Mouse (Mus musculus): ENCODE data around the gene Rhd.

Rhd gene

GRCm38 (mm10) chr4:134856501-134856900 is 7.8 kb upstream of the Rhd start:
- intact Hi-C loops (cut with DNase I): no loop called here

DNA sequence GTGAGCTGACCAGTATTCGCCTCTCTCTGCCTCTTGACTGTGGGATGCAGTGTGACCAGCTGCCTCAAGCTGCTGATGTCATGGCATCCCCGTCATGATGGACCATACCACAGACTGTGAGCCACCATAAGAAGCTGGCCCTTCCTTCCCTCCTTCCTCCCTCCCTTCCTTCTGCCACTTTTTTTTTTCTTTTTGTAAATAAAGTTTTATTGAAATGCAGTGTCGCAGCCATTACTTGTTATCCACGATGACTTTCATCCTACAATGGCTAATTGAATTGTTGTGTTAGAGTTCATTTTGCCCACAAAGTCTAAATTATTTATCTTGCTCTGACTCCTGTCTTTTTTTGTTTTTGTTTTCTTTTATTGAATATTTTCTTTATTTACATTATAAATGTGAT is 5.8 kb upstream of the Rhd start:
- intact Hi-C loops (cut with DNase I): no loop called here

DNA sequence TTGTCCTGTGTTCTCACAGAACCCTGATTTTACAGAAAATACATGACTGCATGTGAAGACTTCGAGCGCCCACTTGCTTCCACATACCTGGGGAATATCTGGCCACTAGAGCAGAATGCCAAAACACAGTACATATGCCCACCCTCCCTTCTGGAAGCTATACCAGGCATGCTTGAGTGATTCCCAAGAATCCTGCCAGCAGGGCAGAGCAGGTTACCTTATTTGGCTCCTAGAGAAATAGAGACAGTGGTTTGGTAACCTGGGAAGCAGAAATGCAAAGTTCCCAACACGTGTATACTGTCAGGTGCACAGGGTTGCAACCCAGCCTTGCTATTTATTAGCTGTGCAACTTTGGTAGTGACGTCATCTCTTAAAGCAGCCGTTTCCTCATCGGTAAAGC is 2.5 kb upstream of the Rhd start:
- intact Hi-C loops (cut with DNase I): no loop called here

DNA sequence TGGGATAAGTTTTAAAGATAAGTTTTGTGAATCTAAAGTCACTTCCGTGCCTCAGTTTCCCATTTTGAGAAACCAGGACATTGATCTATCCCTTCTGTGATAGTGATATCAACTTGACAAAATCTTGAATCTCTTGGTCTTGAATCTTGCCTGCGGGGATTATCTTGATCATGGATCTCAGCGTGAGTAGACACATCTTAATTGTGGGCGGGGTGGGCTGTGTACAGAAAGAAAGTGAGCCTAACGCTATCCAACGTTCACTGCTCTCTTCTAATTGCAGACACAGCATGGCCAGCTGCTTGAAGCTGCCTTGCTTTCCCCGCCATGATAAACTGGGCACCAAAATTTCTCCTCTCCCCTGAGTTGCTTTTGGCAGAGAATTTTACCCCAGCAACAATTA is 1.3 kb upstream of the Rhd start:
- intact Hi-C loops (cut with DNase I): no loop called here

GRCm38 (mm10) chr4:134865340-134865739 is 1.0 kb downstream of the Rhd start:
- intact Hi-C loops (cut with DNase I): no loop called here

GRCm38 (mm10) chr4:134865789-134866188 is 1.5 kb downstream of the Rhd start:
- intact Hi-C loops (cut with DNase I): no loop called here

DNA sequence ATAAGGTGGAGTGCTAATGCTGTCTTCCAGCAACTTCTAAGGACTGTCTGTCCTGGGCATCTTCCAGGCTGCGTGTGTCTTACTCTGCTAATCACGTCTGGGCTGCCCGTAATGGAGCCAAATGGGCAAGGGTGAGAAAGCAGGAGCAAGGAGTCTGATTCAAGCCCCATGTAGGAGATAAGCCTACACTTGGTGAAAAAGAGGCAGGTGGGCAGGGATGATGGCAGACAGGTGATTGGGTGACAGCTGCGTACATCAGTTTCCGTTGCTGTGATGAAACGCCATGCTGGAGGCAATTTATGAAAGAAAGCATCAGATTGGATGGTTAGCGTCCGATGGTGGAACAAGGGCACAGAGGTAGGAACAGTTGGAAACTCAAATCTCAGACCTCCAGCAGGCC is 2.9 kb downstream of the Rhd start:
- intact Hi-C loops (cut with DNase I): no loop called here

DNA sequence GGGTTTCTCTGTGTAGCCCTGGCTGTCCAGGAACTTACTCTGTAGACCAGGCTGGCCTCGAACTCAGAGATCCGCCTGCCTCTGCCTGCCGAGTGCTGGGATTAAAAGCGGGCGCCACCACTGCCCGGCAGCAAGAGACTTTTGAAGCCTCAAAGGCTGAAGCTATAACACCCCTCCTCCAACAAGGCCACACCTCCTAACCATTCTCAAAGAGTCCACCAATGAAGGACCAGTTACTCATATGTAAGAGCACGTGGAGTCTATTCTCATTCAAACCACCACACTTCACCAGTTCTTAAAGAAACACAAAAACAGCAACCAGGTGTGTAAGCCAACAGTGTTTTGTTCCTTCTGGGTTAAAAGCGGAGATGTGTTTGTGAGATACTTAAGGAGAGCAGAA is 3.3 kb downstream of the Rhd start:
- intact Hi-C loops (cut with DNase I): no loop called here

DNA sequence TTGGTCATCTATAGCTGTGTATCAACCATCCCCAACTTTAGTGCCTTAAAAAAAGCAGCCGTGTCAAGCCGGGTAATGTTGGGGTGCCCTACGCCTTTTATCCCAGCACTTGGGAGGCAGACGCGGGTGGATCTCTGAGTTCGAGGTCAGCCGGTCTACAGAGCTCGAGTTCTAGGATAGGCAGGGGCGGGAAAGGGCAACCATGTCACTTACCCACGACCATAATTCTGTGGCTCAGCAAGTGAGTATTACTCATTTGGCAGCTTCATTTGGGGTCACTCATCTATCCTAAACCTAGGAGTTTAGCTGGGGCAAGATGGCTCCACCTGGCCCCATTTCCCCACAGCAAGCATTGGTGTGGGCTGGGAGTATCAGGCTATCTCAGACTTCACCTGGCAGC is 3.7 kb downstream of the Rhd start:
- intact Hi-C loops (cut with DNase I): no loop called here

DNA sequence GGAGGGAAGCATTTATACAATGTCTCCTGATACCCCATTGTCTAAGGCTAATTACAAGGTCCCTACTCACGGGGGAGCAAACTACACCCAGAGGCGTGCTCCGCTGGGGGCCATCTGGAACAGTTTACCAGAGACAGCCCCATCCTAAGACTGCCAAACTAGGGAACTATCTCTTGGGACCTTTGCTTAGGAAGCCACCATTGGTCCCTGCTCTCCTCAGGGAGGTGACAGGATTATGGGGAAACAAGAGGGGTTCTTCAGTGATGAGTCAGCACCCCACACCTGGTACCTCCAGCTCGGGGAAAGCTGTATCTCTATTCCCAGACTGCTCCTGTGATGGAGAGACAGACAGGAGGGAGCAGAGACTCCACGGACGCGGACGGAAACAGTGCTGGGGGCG is 4.2 kb downstream of the Rhd start:
- intact Hi-C loops (cut with DNase I): no loop called here

DNA sequence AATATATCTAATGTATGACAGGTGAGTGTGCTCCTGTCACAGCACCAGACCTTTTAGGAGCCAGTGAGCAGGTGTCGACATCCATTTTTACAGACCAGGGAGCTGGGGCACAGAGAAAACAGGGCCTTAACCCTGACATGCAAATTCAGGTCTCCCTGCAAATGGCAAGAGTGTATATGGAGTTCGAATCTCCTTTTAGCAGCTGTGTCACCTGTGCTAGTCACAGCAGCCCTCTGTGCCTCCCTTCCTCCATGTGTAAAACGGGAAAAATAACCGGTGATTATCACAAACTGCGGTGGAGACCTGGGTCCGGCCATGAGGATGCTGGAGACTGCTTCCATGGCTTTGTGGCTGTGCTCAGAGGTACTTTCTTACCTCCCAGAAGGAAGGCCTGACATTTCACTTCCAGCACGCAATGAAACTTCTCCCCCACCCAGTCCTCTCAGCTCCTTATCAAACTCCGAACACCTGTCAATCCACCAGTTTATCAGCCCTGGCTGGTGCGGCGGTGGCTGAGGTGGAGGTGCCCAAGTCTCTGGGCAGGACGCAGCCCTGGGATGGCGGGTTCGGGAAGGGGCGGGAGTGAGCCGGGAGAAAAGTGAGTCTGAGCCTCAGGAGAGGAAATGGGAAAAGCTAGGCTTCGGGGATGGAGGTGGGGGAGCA is 4.9 kb downstream of the Rhd start:
- intact Hi-C loops (cut with DNase I): no loop called here

- intact Hi-C loops (cut with DNase I): no loop called here
These were observed 5.6 kb downstream of the Rhd start for GRCm38 (mm10) chr4:134869815-134870375.

DNA sequence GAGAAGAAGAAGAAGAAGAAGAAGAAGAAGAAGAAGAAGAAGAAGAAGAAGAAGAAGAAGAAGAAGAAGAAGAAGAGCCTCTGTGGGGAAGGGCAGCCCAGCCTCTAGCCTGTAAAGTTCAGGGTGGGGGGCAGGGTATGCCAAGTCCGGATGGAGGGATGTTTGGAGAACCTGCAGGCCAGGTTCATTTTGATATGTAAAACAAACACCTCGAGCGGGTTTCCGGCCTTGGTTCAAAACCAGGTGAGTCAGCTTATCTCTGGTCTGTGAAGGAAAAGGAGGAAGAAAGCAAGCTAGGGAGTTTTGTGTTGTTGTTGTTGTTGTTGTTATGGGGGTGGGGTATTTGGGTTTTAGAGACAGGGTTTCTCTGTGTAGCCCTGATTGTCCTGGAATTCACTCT is 7.1 kb downstream of the Rhd start:
- intact Hi-C loops (cut with DNase I): no loop called here

DNA sequence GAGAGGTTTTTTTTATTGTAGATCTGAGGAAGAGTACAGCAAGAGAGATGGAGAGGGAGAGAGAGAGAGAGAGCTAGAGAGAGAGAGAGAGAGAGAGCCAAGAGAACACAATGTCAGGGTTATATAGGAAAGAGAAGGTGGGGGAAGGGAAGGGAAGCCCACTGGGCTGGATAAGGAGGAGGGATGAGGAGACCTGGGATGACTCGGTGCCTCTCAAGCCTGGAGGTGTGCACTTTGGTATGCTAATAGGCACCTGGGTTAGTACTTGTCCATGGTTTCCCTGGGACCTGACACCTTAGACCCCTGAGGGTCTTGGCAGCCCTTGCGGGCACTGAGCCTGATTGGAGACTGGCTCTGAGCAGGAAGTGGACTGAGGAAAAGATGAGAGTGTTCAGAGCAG is 7.6 kb downstream of the Rhd start:
- intact Hi-C loops (cut with DNase I): no loop called here

- intact Hi-C loops (cut with DNase I): loop anchor here (5.0 kb wide), 1 partner anchor 84 kb away; no protein-coding TSS in a partner anchor
These were observed 11.8 kb downstream of the Rhd start for GRCm38 (mm10) chr4:134876171-134876570.

DNA sequence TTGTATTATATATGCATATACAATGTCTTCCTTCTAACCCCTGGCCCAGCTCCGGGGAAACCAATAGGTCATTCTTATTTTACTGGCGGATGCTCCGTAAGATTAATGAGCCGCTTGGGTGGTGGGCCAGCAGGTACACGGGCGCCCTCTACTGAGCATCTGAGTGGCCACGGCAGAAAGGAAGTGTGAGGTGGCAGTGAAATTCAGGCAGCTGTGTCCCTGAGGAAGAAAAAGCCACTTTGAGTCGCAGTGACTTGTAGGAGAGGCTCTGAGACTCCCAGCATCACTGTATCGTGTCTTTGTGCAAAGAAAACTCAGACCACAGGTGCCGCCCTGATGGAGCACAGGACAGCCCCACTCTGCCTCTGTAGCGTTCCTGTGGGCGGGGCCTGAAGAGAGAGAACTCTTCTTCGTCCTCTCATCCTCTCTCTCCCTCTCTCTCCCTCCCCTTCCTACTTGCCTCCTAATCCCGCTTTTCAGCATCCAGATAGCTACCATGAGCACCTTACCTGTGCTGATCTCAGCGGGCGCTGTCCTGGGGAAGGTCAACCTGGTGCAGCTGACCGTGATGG is 15.2 kb downstream of the Rhd start:
- intact Hi-C loops (cut with DNase I): loop anchor here (5.0 kb wide), 1 partner anchor 87 kb away; no protein-coding TSS in a partner anchor

DNA sequence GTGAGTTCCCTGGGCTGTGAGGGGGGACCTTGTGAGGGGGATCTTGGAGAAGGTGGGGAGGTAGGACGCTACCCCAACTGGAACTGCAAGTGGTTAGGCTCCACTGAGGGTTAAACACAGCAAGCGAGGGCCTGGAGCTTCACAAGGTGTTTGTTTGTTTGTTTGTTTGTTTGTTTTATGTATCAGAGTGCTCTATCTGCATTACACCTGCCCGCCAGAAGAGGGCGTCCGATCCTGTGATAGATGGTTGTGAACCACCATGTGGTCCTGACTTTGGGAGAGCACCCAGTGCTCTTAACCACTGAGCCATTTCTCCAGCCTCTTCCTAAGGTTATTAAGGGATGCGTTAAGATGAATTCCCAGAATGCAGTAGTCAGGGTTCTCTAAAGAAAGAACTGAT is 15.7 kb downstream of the Rhd start:
- intact Hi-C loops (cut with DNase I): no loop called here

GRCm38 (mm10) chr4:134883266-134883665 is 18.9 kb downstream of the Rhd start:
- intact Hi-C loops (cut with DNase I): no loop called here

- intact Hi-C loops (cut with DNase I): no loop called here
These were observed 19.5 kb downstream of the Rhd start for GRCm38 (mm10) chr4:134883808-134884207.

- intact Hi-C loops (cut with DNase I): no loop called here
These were observed 20.0 kb downstream of the Rhd start for GRCm38 (mm10) chr4:134884364-134884763.

- intact Hi-C loops (cut with DNase I): no loop called here
These were observed 27.8 kb downstream of the Rhd start for GRCm38 (mm10) chr4:134892096-134892495.

- intact Hi-C loops (cut with DNase I): no loop called here
These were observed 32.9 kb downstream of the Rhd start for GRCm38 (mm10) chr4:134897256-134897655.

DNA sequence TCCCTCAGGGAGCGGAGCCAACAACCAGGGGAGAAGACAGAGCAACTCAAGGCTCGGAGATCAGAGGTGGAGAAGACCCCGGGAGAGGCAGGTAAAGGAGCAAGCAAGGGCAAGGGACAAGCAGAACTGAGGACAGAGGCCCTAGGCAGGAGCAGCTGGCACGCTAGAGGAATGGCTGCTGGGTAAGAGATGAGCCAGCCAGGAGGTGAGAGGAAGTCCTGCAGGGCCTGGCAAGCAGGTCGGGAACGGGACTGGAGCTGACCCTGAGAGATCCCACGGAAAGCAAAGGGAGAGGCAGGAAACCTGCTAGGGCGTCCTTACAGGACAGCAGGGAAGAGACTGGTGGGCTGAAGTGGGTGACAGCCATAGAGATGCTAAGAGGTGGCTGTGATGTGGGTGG is 36.8 kb downstream of the Rhd start:
- intact Hi-C loops (cut with DNase I): no loop called here
